Mouse (Mus musculus) megakaryocyte, embryonic 14.5 days (primary cell): Measurements from ENCODE around the gene Tcte2.

ENCODE experiments used
- FLI1 ChIP-seq: IDR thresholded peaks from 2 replicates; pipeline ENCODE4 v1.6.1; 2012; ENCODE audit warnings: low read length, inconsistent platforms, mixed read lengths
- GATA1 ChIP-seq: IDR thresholded peaks from 3 replicates; pipeline ENCODE4 v1.6.1; 2012; ENCODE audit warnings: mixed read lengths, low read length, inconsistent platforms, borderline replicate concordance

DNA sequence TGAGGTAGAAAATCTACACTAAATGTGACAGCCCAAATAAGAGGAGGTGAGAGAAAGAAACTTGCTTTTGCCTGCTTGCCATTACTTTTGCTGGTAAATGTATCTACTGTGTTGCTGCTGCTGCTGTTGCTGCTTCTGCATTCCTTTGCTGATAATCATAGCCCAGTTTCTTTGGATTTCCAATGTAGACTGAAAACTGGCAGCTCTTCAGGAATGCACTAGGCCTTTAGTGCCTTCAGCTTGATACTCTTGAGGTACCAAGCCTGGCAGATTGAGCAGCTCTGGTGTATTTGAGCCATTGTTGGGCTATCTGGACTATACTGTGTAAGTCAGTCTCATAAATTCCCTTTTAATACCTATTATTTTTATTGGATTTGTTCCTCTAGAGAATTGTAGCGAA lies 17.2 kb upstream of the Tcte2 start:
- TF ChIP-seq GATA1 (no peak), FLI1 (no peak)
